Mouse (Mus musculus): ENCODE measurements around the gene Mrgprf. TPM values are rescaled to one million over a fixed set of nuclear protein-coding genes. Genes with fewer than 3 reads are reported as not detected.

The Mrgprf gene
- 10 to 100 TPM in 1 of 2 experiments, 1 to 10 TPM in 1; 6.3 to 29.6 TPM for polyA plus RNA-seq (2012; fragmentation: generic; extraction: Trizol)

GRCm38 (mm10) chr7:145300321-145301007, at the start of gene Mrgprf:
Gene Mrgprf, plus strand, starts transcription at chr7:145300828.

DNA sequence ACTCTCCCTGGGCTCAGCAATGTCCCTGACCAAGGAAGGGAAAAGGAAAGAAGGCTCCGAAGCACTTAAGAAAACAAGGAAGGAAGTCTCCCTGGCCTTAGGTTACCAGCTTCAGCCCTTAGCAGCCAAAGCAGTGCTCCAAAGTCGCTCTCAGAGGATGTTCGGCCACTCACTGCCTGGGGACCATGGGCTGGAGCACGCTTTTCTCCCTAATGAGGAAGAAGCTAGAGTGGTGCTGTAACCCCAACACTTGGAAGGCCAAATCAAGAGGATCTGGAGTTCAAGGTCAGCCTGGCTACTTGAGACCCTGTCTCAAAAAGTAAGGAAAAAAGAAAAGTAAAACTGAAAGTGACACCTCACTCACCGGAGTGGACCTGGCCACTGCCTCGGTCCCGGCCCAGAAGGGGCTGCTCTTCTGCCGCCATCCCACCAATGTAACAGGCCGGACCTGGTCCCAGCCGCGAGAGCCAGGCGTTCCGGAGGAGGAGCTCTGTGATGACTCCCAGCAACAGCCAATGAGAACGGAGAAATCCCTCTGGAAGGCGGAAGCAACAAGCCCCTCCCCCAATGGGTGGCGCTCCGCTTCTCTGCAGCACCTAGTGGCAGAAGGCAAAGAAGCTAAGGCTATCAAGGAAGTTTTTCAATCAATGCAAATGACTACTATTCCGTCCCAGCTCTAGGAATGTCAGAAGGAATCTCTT, 17.0 kb upstream of the Mrgprf start, which contains the start of gene Tpcn2:
Gene Tpcn2, minus strand, starts transcription at position 525 of the 701 bp plus-strand sequence.

DNA sequence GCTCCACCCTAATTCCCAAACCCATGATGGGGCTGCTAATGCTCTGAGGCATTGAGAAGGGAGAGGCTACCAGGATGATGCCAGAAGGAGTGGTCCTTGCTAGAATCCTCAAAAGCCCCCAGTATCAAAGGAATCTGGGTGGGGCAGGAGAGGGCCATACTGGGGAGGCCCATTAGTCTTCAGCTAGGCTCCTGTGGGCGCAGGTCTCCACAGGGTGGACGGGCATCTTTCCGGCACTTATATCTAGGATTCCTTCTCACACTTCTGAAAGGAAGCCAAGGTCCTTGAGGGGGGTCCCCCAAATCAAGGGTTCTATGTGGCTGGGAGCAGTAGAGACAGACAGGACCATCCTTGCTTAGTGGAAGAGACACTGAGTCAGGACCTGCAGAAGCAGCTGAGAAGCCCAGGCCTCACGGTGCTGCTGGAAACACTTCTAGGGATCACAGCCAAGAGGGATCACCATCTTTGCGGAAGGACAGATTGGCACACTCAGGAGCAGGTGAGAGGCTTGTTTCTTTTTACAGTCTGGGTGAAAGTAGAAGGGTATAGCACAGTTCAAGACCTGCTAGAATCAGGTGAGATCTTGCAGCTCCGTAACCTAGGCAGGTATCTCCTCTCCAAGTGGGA, 14.3 kb downstream of the Mrgprf start, which contains the start of gene Mrgprd:
Gene Mrgprd, plus strand, starts transcription at position 51 of the 627 bp plus-strand sequence.

Other genes starting within 250 kb of the Mrgprf start
- gene 1810010D01Rik, start 92.7 kb upstream of the Mrgprf start, polyA plus RNA-seq (2012; fragmentation: generic; extraction: Trizol) = under 1 TPM; 0.04 to 0.66 TPM
- 10 to 100 TPM in 1 of 2 experiments, 1 to 10 TPM in 1; 3.9 to 11.0 TPM for gene Tpcn2, start 16.8 kb upstream of the Mrgprf start, polyA plus RNA-seq (2012; fragmentation: generic; extraction: Trizol)
- gene Mrgprd, start 14.0 kb downstream of the Mrgprf start, polyA plus RNA-seq (2012; fragmentation: generic; extraction: Trizol) = under 1 TPM in 1 of 2 experiments, not detected in 1; 0.02 TPM